Mouse (Mus musculus) layer of hippocampus, postnatal 10 days (tissue): ENCODE results near the gene Trpm1. TPM values are rescaled to one million over a fixed set of nuclear protein-coding genes. Genes with fewer than 3 reads are reported as not detected.

Source experiments
- DNase-seq, 2 experiments: peaks; one replicate each; pipeline ENCODE4 v3.0.0; 2021; ENCODE audit warnings: low spot score in 2 of 2
- total RNA-seq, 2 experiments: library from RNA; stranded (reverse); gene quantifications; 2 replicates each; pipeline ENCODE4 v1.2.3; 2021

The Trpm1 gene
- total RNA-seq, 2 experiments from 2014 or later: 0.11 TPM

- DNase-seq: no peak
Observed at GRCm38 (mm10) chr7:64163086-64163485, 9.5 kb downstream of the Trpm1 start.

- no peak for DNase-seq
Observed at GRCm38 (mm10) chr7:64163890-64164289, 10.3 kb downstream of the Trpm1 start.

GRCm38 (mm10) chr7:64164997-64165396 lies 11.4 kb downstream of the Trpm1 start:
- peak; percentile 65 to 78 for DNase-seq

DNA sequence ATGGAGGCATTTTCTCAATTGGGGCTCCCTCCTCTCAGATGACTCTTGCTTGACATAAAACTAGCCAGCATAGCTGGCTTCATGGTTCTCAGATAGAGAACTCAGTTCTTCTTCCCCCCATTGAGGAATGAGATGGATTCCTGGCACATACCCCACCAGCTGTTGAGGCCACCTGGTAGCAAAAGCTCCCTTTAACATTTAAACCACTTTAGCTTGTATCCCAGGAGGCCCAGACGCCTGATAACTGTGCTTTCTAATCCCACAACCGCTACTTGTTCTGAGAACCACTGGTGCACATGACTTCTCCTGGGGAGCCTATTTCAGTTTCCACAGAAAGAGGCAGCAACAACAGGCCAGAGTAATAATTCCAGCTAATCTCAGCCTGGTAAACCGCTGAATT lies 12.4 kb downstream of the Trpm1 start:
- no peak for DNase-seq

- DNase-seq: no peak
Observed at GRCm38 (mm10) chr7:64166724-64167123, 13.1 kb downstream of the Trpm1 start.

- DNase-seq: no peak
Observed at GRCm38 (mm10) chr7:64179310-64179709, 25.7 kb downstream of the Trpm1 start.

GRCm38 (mm10) chr7:64185203-64185931 lies 31.7 kb downstream of the Trpm1 start:
- no peak for DNase-seq

DNA sequence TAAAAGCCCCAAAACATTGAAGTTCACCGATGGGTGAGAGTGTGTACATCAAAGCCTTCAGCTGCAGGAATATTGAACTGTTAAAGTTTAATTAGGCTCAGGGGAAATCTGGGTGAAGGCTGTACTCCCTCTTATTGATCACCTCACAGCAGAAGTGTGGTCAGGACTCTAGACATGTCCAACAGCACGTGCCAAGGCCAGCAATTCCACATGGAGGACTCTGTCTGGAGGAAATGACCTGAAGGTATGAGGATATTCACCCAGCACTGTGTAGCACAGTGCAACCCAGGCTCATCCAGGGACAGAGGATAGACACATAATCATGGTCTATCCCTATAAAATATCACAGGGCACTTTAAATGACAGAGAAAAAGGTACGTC lies 32.3 kb downstream of the Trpm1 start:
- DNase-seq: no peak

GRCm38 (mm10) chr7:64192261-64192943 lies 38.8 kb downstream of the Trpm1 start:
- DNase-seq: peak in 1 of 2 experiments; percentile 30

DNA sequence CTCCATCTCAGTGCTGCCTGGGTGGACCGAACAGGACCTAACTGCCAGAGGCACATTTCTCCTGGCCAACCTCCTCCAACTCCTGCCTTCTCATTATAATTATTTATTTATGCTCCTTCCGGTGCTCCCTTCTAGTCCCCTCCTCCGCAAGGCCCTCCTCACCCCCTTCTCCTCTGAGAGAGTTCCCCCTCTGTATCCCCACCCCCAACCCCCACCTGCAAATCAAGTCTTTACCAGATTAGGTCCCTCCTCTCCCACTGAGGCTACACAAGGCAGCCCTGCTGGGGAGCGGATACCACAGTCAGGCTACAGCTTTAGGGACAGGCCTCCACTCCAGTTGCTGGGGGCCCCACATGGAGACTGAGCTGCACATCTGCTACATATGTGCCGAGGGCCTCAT lies 39.8 kb downstream of the Trpm1 start:
- DNase-seq: no peak

- DNase-seq: no peak
Observed at GRCm38 (mm10) chr7:64196114-64196513, 42.5 kb downstream of the Trpm1 start.

DNA sequence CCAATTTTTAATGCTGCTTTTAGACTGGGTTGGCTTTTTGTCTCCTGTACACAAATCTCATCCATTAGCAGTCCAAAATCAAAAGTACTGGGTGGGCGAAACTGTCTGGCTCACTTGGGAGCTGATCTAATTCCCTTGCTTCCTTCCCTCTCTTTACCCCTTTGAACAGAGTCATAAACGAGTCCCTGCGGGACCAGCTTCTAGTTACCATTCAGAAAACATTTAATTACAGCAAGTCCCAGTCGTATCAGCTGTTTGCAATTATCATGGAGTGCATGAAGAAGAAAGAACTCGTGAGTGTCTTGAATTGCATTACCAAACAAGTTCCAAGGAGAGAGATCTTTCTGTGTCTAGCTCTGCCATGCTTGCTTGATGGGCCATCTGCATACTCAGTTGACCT lies 55.1 kb downstream of the Trpm1 start:
- no peak for DNase-seq

- no peak for DNase-seq
Observed at GRCm38 (mm10) chr7:64212870-64213269, 59.2 kb downstream of the Trpm1 start.

DNA sequence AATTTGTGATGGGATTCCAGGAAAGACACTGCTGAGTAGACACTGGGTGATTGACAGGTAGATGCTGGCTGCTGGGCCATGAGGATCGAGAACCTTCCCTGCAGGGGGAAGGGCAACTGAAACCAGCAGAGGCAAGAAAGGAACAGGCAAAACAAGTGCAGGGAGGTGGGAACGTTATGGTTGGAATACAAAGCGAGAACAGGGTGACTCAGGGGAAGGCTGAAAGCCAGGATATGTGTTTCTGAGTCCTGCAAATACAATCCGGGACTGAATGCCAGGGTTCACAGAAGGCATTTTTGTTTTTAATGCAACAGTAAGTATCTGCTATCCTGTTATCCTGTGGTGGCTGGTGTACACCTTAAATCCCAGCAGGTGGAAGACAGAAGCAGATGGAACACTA lies 60.4 kb downstream of the Trpm1 start:
- DNase-seq: no peak

DNA sequence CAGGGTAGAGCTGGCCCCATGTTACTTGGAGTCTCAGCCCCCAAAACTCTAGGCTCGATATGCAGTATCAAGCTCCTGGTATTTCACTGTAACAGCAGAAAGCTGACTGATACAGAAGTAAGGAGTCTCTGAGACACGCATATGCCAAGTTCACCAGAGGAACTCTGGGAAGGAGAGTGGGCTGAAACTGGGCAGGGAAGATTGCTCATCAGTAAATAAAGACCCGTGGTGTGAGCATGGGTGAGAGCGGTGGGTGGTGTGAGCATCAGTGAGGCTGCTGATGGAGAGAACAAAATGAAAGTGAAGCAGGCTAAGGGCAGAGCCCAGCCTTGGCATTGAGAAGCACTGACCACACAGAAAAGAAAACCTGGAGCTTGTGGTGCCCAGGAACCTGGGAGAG lies 62.0 kb downstream of the Trpm1 start:
- DNase-seq: no peak

DNA sequence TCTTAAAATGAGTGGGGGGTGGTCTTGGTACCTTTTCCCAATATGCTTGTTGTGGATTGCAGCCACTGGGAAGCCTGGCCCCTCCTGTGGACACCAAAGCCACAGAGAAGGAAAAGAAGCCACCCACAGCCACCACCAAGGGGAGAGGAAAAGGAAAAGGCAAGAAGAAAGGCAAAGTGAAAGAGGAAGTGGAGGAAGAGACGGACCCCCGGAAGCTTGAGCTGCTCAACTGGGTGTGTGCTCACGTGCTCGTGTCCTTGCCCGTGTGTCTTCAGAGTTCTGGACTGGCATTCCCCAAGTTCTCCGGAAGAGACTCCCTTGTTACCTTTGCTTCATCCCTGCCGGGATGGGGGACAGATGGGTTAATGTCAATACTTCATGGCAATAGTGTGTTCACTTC lies 63.8 kb downstream of the Trpm1 start:
- no peak for DNase-seq

- no peak for DNase-seq
Observed at GRCm38 (mm10) chr7:64219765-64220164, 66.1 kb downstream of the Trpm1 start.

- no peak for DNase-seq
Observed at GRCm38 (mm10) chr7:64223215-64223614, 69.6 kb downstream of the Trpm1 start.

GRCm38 (mm10) chr7:64226339-64227194 lies 72.9 kb downstream of the Trpm1 start:
- DNase-seq: no peak

GRCm38 (mm10) chr7:64227586-64227985 lies 74.0 kb downstream of the Trpm1 start:
- no peak for DNase-seq

GRCm38 (mm10) chr7:64228300-64228699 lies 74.7 kb downstream of the Trpm1 start:
- no peak for DNase-seq

GRCm38 (mm10) chr7:64229911-64230310 lies 76.3 kb downstream of the Trpm1 start:
- DNase-seq: no peak
